Mouse (Mus musculus) CH12.LX (cell line): ENCODE measurements around the gene Max.

ENCODE experiments used
- CHD2 ChIP-seq: IDR thresholded peaks from 2 replicates; pipeline ENCODE4 v1.6.1; 2011; ENCODE audit warnings: low read length, improper control_type of control experiment
- EP300 ChIP-seq: IDR thresholded peaks from 2 replicates; pipeline ENCODE4 v1.6.1; 2011; ENCODE audit warnings: low read length, improper control_type of control experiment
- ETS1 ChIP-seq: conservative IDR thresholded peaks from 2 replicates; pipeline ENCODE4 v1.6.1; 2012; ENCODE audit warnings: low read depth, mild to moderate bottlenecking, inconsistent platforms, low read length, improper control_type of control experiment, moderate library complexity
- GABPA ChIP-seq: IDR thresholded peaks from 2 replicates; pipeline ENCODE4 v1.6.1; 2012; ENCODE audit warnings: low read depth, low read length, improper control_type of control experiment, inconsistent platforms; ENCODE audit not compliant: insufficient replicate concordance
- HCFC1 ChIP-seq: IDR thresholded peaks from 2 replicates; pipeline ENCODE4 v1.6.1; 2012; ENCODE audit warnings: low read depth, mild to moderate bottlenecking, inconsistent platforms, low read length, improper control_type of control experiment
- JUN ChIP-seq: IDR thresholded peaks from 2 replicates; pipeline ENCODE4 v1.6.1; 2011; ENCODE audit warnings: low read depth, mild to moderate bottlenecking, low read length, improper control_type of control experiment, moderate library complexity; ENCODE audit not compliant: insufficient read depth
- KAT2A ChIP-seq: IDR thresholded peaks from 2 replicates; pipeline ENCODE4 v1.6.1; 2012; ENCODE audit warnings: low read length, improper control_type of control experiment, inconsistent platforms; ENCODE audit not compliant: insufficient replicate concordance
- MAX ChIP-seq: IDR thresholded peaks from 2 replicates; pipeline ENCODE4 v1.6.1; 2011; ENCODE audit warnings: low read length, improper control_type of control experiment
- MAZ ChIP-seq: IDR thresholded peaks from 2 replicates; pipeline ENCODE4 v1.6.1; 2012; ENCODE audit warnings: low read depth, mild to moderate bottlenecking, inconsistent platforms, low read length, improper control_type of control experiment, moderate library complexity
- NRF1 ChIP-seq: IDR thresholded peaks from 2 replicates; pipeline ENCODE4 v1.6.1; 2014; ENCODE audit warnings: low read depth, mild to moderate bottlenecking, inconsistent platforms, low read length, improper control_type of control experiment, moderate library complexity
- PAX5 ChIP-seq: IDR thresholded peaks from 2 replicates; pipeline ENCODE4 v1.6.1; 2012; ENCODE audit warnings: low read length, inconsistent platforms, mixed read lengths
- POLR2A ChIP-seq: IDR thresholded peaks from 2 replicates; pipeline ENCODE4 v1.6.1; 2011; ENCODE audit warnings: low read depth, mild to moderate bottlenecking, improper control_type of control experiment, low read length
- RAD21 ChIP-seq: IDR thresholded peaks from 2 replicates; pipeline ENCODE4 v1.6.1; 2011; ENCODE audit warnings: low read depth, mild to moderate bottlenecking, low read length, improper control_type of control experiment, moderate library complexity
- ZC3H11A ChIP-seq: IDR thresholded peaks from 2 replicates; pipeline ENCODE4 v1.6.1; 2012; ENCODE audit warnings: low read depth, mild to moderate bottlenecking, inconsistent platforms, low read length, improper control_type of control experiment

GRCm38 (mm10) chr12:76947487-76947886 is 14.5 kb downstream of the Max start:
- TF ChIP-seq KAT2A (no peak), CHD2 (no peak), EP300 (no peak), NRF1 (no peak), POLR2A (no peak), HCFC1 (no peak), PAX5 (no peak), GABPA (no peak), ZC3H11A (no peak), ETS1 (no peak), RAD21 (no peak), MAZ (no peak), MAX (no peak), JUN (no peak)
